Mouse (Mus musculus) hindbrain, embryonic 15.5 days (tissue): Measurements from ENCODE around the gene Dnmbp. TPM values are rescaled to one million over a fixed set of nuclear protein-coding genes. Genes with fewer than 3 reads are reported as not detected.

Experiments used
- ATAC-seq: fragments of 200-750 bp; cut with Nextera tagmentation; 2 replicates; pipeline ENCODE4 v1.8.0; 2017; ENCODE audit warnings: low read depth, moderate number of reproducible peaks, moderate TSS enrichment; ENCODE audit not compliant: low FRiP score
- H3K27ac ChIP-seq: fragments of 300-500 bp; sonication (generic); replicated peaks from 2 replicates; pipeline ENCODE4 v1.5.1; 2015; ENCODE audit warnings: mild to moderate bottlenecking, inconsistent platforms
- H3K27me3 ChIP-seq: fragments of 300-500 bp; sonication (generic); 2 replicates; pipeline ENCODE4 v1.6.1; 2015; ENCODE audit warnings: control low read depth, inconsistent platforms
- H3K36me3 ChIP-seq: fragments of 300-500 bp; sonication (generic); 2 replicates; pipeline ENCODE4 v1.6.1; 2015; ENCODE audit warnings: control low read depth, inconsistent platforms
- H3K4me1 ChIP-seq: fragments of 300-500 bp; sonication (generic); replicated peaks from 2 replicates; pipeline ENCODE4 v1.6.1; 2015; ENCODE audit warnings: control low read depth, inconsistent platforms
- H3K4me2 ChIP-seq: fragments of 300-500 bp; sonication (generic); 2 replicates; pipeline ENCODE4 v1.6.1; 2015; ENCODE audit warnings: moderate library complexity, mild to moderate bottlenecking, inconsistent platforms
- H3K4me3 ChIP-seq: fragments of 300-500 bp; sonication (generic); 2 replicates; pipeline ENCODE4 v1.5.1; 2015; ENCODE audit warnings: mild to moderate bottlenecking, inconsistent platforms
- H3K9ac ChIP-seq: fragments of 300-500 bp; sonication (generic); 2 replicates; pipeline ENCODE4 v1.6.1; 2015; ENCODE audit warnings: inconsistent platforms
- H3K9me3 ChIP-seq: fragments of 300-500 bp; sonication (generic); 2 replicates; pipeline ENCODE4 v1.6.1; 2016; ENCODE audit warnings: control low read depth, inconsistent platforms
- WGBS: fragments of 180-500 bp; shearing (Covaris S2); methylation state at CpG from one replicate; pipeline ENCODE4 v1.1.7; 2015; 5-methylcytosine and 5-hydroxymethylcytosine counted together
- polyA plus RNA-seq: library from polyadenylated mRNA; unstranded; fragments of >200 nt; fragmentation: Nextera tagmentation; extraction: Ambion mirVana; gene quantifications from 2 replicates; pipeline ENCODE4 v1.2.1, GENCODE M21; 2015

Gene Dnmbp
- polyA plus RNA-seq, 1 experiment from 2014 or later, result 9.1 TPM

GRCm38 (mm10) chr19:43851996-43852630 lies 87.9 kb downstream of the Dnmbp start:
- 83% methylated on average over 21 of the region's 21 CpGs for WGBS
- Histone ChIP-seq H3K27ac (no peak overlapping the region), H3K9ac (no peak overlapping the region), H3K36me3 (peaks cover 68% of the 10 kb centered on the region), H3K4me2 (no peak overlapping the region), H3K4me3 (no peak overlapping the region), H3K27me3 (no peaks in the 10 kb centered on the region), H3K9me3 (no peaks in the 10 kb centered on the region), H3K4me1 (no peaks in the 10 kb centered on the region)
- no peak for ATAC-seq

GRCm38 (mm10) chr19:43850026-43850425 lies 90.0 kb downstream of the Dnmbp start:
- Histone ChIP-seq H3K4me2 (no peak overlapping the region), H3K36me3 (peaks cover 76% of the 10 kb centered on the region), H3K27ac (no peak overlapping the region), H3K9me3 (no peaks in the 10 kb centered on the region), H3K9ac (no peak overlapping the region), H3K27me3 (no peaks in the 10 kb centered on the region), H3K4me1 (no peaks in the 10 kb centered on the region), H3K4me3 (no peak overlapping the region)
- ATAC-seq, result no peak
- 91% methylated on average over 11 of the region's 11 CpGs for WGBS

DNA sequence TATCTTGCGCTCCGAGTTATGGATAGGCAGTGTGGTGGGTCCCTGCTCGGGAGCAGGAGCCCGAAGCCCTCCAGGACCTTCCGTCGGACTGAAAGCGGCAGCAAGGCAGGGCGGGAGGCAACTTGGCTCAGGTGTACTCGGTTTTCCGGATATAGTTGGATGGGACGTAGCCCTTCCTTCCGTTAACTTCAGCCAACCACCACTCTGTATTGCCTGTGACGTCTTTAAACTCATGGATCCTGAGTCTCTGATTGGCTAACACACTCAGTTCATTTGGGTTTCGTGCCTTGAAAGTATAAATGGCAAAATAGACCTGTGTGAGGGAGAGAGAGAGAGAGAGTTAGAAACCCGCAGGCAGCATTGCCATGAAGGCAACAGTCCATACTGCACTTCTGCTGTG lies 92.0 kb downstream of the Dnmbp start:
- Histone ChIP-seq H3K9me3 (no peaks in the 10 kb centered on the region), H3K9ac (no peak overlapping the region), H3K27ac (no peak overlapping the region), H3K4me3 (no peak overlapping the region), H3K4me1 (no peaks in the 10 kb centered on the region), H3K27me3 (no peaks in the 10 kb centered on the region), H3K4me2 (no peak overlapping the region), H3K36me3 (peaks cover 60% of the 10 kb centered on the region)
- 97% methylated on average over 15 of the region's 15 CpGs for WGBS
- ATAC-seq, result no peak

DNA sequence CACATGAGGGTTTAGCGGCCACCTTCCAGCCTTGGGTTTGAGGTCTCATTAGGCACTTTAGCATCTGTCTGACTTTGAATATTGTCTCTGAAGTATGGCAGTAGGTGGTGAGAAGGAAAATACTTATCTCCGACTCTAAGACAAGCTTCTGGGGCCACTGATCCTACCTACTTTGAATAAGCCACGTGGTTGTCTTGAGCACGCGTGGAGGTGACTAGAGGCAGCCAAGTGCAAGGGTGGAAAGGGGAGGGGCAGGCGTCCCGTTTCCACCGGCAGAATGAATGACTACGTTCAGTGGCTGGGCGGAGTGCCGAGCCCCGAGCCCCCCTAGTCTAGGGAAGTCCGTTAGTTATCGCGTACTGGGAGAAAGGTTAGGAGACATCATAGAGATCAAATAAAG lies 92.9 kb downstream of the Dnmbp start:
- Histone ChIP-seq H3K4me3 (no peak overlapping the region), H3K36me3 (peaks cover 56% of the 10 kb centered on the region), H3K27me3 (no peaks in the 10 kb centered on the region), H3K27ac (no peak overlapping the region), H3K9me3 (no peaks in the 10 kb centered on the region), H3K4me1 (no peaks in the 10 kb centered on the region), H3K4me2 (no peak overlapping the region), H3K9ac (no peak overlapping the region)
- WGBS, result 94% methylated on average over 15 of the region's 15 CpGs
- no peak for ATAC-seq

GRCm38 (mm10) chr19:43845331-43845908 lies 94.6 kb downstream of the Dnmbp start:
- Histone ChIP-seq H3K36me3 (peaks cover 45% of the 10 kb centered on the region), H3K4me2 (no peak overlapping the region), H3K27ac (no peak overlapping the region), H3K4me3 (no peak overlapping the region), H3K9me3 (no peaks in the 10 kb centered on the region), H3K27me3 (no peaks in the 10 kb centered on the region), H3K9ac (no peak overlapping the region), H3K4me1 (no peaks in the 10 kb centered on the region)
- ATAC-seq, result no peak
- WGBS, result 72% methylated on average over 7 of the region's 7 CpGs

DNA sequence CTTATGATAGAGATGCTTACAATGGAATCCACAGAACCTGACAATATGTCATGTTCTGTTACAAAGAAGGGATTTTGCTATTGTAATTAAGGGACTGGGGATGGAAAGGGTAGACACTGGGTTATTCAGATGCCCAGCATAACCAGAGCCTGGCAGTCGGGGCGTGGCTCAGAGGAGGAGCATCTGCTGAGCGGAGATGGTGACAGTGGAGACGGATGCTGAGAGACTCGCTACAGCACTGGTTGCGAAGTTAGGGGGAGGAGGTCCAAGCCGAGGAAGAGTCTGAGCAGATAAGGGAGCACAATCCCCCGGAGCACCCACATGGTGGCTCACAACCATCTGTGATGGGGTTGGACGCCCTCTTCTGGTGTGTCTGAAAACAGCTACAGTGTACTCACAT lies 96.8 kb downstream of the Dnmbp start:
- no peak for ATAC-seq
- H3K9ac ChIP-seq, result no peak overlapping the region
- peaks cover 23% of the 10 kb centered on the region for H3K36me3 ChIP-seq
- H3K4me1 ChIP-seq, result no peaks in the 10 kb centered on the region
- no peaks in the 10 kb centered on the region for H3K27me3 ChIP-seq
- H3K27ac ChIP-seq, result no peak overlapping the region
- no peak overlapping the region for H3K4me3 ChIP-seq
- H3K9me3 ChIP-seq, result no peaks in the 10 kb centered on the region
- 79% methylated on average over 9 of the region's 9 CpGs for WGBS
- no peak overlapping the region for H3K4me2 ChIP-seq

DNA sequence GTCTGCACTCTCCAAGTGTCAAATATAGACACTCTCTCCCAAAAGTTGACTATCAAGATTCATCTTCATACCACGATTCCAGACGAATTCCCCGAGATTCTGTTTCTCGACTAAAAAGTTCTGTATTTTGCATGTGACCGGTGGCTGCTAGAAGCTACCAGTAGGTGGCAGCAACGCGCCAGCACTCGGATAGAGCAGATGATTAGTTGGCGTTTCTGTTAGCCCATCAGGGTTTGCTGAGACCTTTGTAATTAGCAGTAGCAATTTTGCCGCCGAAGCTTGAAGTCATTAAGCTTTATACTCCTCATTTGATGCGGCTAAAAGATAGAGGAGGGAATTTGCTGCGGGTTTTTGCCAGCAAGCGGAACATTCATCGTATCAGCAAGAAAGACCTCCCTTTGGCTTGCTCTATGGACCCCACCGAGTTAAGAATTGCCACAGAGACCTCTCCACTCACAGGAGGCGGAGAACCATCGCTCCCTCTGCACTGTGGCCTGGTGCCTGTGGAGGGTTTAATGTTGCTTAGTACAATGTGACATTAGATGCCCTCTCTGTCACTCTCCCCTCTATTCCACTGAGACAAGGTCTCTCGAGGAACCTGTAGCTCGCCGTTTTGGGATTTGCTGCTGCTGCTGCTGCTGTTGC lies 107.4 kb downstream of the Dnmbp start:
- Histone ChIP-seq H3K36me3 (no peaks in the 10 kb centered on the region), H3K4me1 (peaks cover 4% of the 10 kb centered on the region; the same call in 1 of the 2 replicates), H3K4me2 (peak overlapping the region; percentile 33), H3K4me3 (no peak overlapping the region), H3K9ac (no peak overlapping the region), H3K27me3 (0 out of 2 replicates have a peak, but pooled peaks cover 2% of the 10 kb centered on the region), H3K9me3 (no peaks in the 10 kb centered on the region), H3K27ac (peak overlapping the region; percentile 60)
- 25% methylated on average over 21 of the region's 21 CpGs for whole genome bisulfite sequencing
- peak; percentile 87 for ATAC-seq

DNA sequence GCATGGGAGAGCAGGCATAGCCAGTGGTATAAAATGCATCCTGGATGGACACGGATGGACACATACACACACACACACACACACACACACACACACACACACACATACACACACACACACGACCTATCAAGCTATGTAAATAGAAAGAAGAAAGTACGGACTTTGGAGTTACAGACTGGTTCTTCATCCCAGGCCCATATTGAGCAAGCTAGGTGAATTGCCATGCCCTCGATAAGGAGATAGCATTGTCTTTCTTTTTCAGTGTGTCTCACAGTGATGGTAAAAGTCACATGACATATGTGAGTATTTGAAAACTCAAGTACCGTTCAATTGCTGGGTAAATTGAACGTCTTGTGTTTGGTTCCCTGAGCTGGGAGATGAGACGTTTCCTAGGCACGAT lies 113.1 kb downstream of the Dnmbp start:
- no peak for ATAC-seq
- WGBS, result 79% methylated on average over 8 of the region's 8 CpGs

DNA sequence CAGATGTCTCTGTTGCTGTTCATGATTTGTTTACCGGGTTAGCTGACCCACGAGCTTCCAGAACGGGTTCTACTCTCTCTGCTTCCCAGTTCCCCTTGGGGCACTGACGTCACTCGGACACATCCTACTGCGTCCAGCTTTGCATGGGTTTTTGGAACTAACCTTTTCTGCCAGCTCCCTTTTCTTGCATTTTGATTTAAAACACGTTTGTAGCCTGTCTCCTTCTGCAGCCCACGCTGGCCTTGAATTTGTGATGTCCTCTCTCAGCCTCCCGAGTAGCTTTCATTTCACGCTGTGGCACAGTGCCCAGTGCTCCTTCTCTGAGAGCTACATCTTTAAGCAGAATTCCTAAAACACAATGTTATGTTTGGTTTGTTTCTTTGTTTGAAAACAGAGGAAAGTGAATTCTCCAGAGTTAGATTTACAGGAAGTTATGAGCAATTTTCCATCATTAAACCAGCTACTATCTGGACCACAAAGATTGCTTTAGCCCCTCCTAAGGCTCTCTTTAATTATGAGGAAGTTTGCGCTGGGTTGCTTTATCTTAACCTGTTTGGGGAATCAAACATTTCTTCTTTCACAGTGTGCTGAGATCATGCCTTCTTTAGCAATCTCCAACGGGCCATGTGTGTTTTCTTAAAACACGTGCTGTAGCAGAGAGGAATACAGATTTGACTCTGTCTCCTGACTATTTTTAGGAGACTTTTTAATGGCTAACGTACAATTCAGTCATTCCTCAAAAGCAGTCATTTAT lies 124.2 kb downstream of the Dnmbp start:
- H3K36me3 ChIP-seq, result no peaks in the 10 kb centered on the region
- whole genome bisulfite sequencing, result 69% methylated on average over 14 of the region's 14 CpGs
- H3K9me3 ChIP-seq, result no peaks in the 10 kb centered on the region
- H3K9ac ChIP-seq, result no peak overlapping the region
- no peak overlapping the region for H3K4me2 ChIP-seq
- no peak for ATAC-seq
- H3K4me1 ChIP-seq, result no peaks in the 10 kb centered on the region
- H3K27me3 ChIP-seq, result no peaks in the 10 kb centered on the region
- H3K27ac ChIP-seq, result no peak overlapping the region
- H3K4me3 ChIP-seq, result no peak overlapping the region

More for the DNA sequence above, 113.1 kb downstream of the Dnmbp start:
- Histone ChIP-seq H3K4me2 (no peak overlapping the region), H3K27me3 (0 out of 2 replicates have a peak, but pooled peaks cover 2% of the 10 kb centered on the region), H3K4me3 (no peak overlapping the region), H3K9ac (no peak overlapping the region), H3K9me3 (no peaks in the 10 kb centered on the region), H3K27ac (no peak overlapping the region), H3K4me1 (no peaks in the 10 kb centered on the region), H3K36me3 (no peaks in the 10 kb centered on the region)

GRCm38 (mm10) chr19:43813315-43813714 lies 126.7 kb downstream of the Dnmbp start:
- H3K4me2 ChIP-seq, result no peak overlapping the region
- WGBS, result 91% methylated on average over 10 of the region's 10 CpGs
- H3K27me3 ChIP-seq, result no peaks in the 10 kb centered on the region
- H3K4me3 ChIP-seq, result no peak overlapping the region
- no peaks in the 10 kb centered on the region for H3K36me3 ChIP-seq
- H3K9ac ChIP-seq, result no peak overlapping the region
- no peaks in the 10 kb centered on the region for H3K9me3 ChIP-seq
- no peak for ATAC-seq
- H3K4me1 ChIP-seq, result no peaks in the 10 kb centered on the region
- no peak overlapping the region for H3K27ac ChIP-seq

- H3K36me3 ChIP-seq, result no peaks in the 10 kb centered on the region
These were observed 128.6 kb downstream of the Dnmbp start for GRCm38 (mm10) chr19:43811419-43811818.

DNA sequence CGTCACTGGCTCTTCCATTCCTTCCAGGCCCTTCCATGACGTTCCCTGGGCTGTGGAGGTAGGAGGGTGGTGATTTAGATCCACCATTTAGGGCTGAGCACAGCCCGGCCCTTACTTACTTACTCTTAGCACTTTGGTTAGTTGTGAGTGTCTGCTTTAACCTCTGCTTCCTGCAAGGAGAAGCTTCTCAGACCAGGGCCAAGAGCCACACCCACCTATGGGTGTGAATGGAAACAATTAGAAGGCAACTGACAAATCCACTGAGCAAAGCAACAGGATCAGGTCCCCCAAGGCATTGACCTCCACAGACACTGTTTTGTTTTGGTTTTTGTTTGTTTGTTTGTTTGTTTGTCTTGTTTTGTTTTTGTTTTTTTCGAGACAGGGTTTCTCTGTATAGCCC lies 130.7 kb downstream of the Dnmbp start:
- Histone ChIP-seq H3K4me1 (no peaks in the 10 kb centered on the region), H3K4me2 (no peak overlapping the region), H3K9me3 (no peaks in the 10 kb centered on the region), H3K27me3 (no peaks in the 10 kb centered on the region), H3K9ac (no peak overlapping the region), H3K36me3 (no peaks in the 10 kb centered on the region), H3K4me3 (no peak overlapping the region), H3K27ac (no peak overlapping the region)
- no peak for ATAC-seq
- 38% methylated on average over 4 of the region's 4 CpGs for WGBS

More at GRCm38 (mm10) chr19:43811419-43811818, 128.6 kb downstream of the Dnmbp start:
- Histone ChIP-seq H3K27ac (no peak overlapping the region), H3K9ac (no peak overlapping the region), H3K4me3 (no peak overlapping the region), H3K27me3 (no peaks in the 10 kb centered on the region), H3K4me1 (no peaks in the 10 kb centered on the region), H3K4me2 (no peak overlapping the region), H3K9me3 (no peaks in the 10 kb centered on the region)
- 97% methylated on average over 4 of the region's 4 CpGs for WGBS
- ATAC-seq, result no peak
